ENCODE assay signal across 9 mouse cellular contexts in the genomic region with DNA sequence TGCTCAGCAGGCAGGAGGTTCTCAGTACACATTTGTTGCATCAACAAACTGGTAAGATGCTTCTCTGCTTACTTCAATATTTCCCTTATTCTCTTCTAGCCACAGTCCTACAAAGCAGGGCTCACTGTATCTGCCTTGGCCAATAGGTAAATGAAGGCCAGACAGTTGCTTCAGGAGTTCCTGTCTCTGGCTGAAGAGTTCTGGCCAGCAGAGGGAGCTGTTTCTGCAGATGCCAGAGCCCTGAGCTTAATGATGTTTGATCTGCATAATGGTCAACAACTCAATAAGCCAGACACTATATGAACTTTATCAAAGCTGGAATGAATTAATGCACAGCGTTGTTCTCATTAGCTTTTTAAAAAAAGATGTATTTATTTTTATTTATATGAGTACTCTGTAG. TPM values are rescaled to one million over a fixed set of nuclear protein-coding genes. Genes with fewer than 3 reads are reported as not detected.
DNase-seq lines count a peak whose midpoint lies in the region; ATAC-seq and TF ChIP-seq lines count a peak whose summit lies in the region.
"Had no signal": no experiment of that assay in that cellular context is flagged by ENCODE, and none has a peak within 500 bp of the region (broad histone marks: within the 10 kb centered on the region; RNA-seq: fewer than 3 reads in every experiment).

No protein-coding gene starts in this region.

- WGBS in hindbrain, postnatal 0 days, result 49% methylated on average over 1 of the region's 1 CpGs
- WGBS in limb, embryonic 14.5 days, result 55% methylated on average over 1 of the region's 1 CpGs

- H3K4me1 ChIP-seq in cortical plate, adult 2 months (ENCODE audit: control insufficient read depth, insufficient read depth, low read length), result peaks cover 3% of the 10 kb centered on the region
- H3K4me1 ChIP-seq in hindbrain, postnatal 0 days (ENCODE audit: insufficient read depth, low read length), result no peaks in the 10 kb centered on the region
- 0 out of 2 replicates have a peak, but pooled peaks cover 2% of the 10 kb centered on the region for H3K4me1 ChIP-seq in limb, embryonic 14.5 days (ENCODE audit: control insufficient read depth, insufficient read depth, low read length)

- peak; percentile 67 for TF ChIP-seq CTCF in cortical plate, adult 2 months (IDR thresholded peaks at IDR 0.05; ENCODE audit: extremely low read depth, insufficient read depth, low read length)
- TF ChIP-seq CTCF in hindbrain, postnatal 0 days (IDR thresholded peaks at IDR 0.05; ENCODE audit: low read depth), result peak; percentile 83

- H3K9ac ChIP-seq in hindbrain, postnatal 0 days (replicated peaks; ENCODE audit: low read length), result no peak overlapping the region
- H3K9ac ChIP-seq in limb, embryonic 14.5 days (ENCODE audit: low read depth, low read length, severe bottlenecking), result no peak overlapping the region

- ATAC-seq in activated CD4-positive, CD25-positive, alpha-beta regulatory T cell, adult 4 months, result peak; percentile 40
- no peak for ATAC-seq in hindbrain, postnatal 0 days
- ATAC-seq in limb, embryonic 14.5 days (ENCODE audit: low FRiP score, low read depth), result no peak

- peak; percentile 42 for DNase-seq in left cerebral cortex, adult 11 months (ENCODE audit: low spot score)
- no peak for DNase-seq in left cerebral cortex, adult 8-10 months (ENCODE audit: low spot score in 2 of 2)
- peak; percentile 80 for DNase-seq in hindbrain, postnatal 0 days (ENCODE audit: low spot score)
- DNase-seq in limb, embryonic 14.5 days (ENCODE audit: low spot score), result peak; percentile 66
- DNase-seq in ovary, postnatal 36 days (ENCODE audit: low spot score), result peak; percentile 61
- peak; percentile 89 for DNase-seq in thymus, postnatal 4 days

- no peaks in the 10 kb centered on the region for H3K27me3 ChIP-seq in hindbrain, postnatal 0 days (ENCODE audit: insufficient read depth, low read length)
- no peaks in the 10 kb centered on the region for H3K27me3 ChIP-seq in limb, embryonic 14.5 days (ENCODE audit: control insufficient read depth, insufficient read depth, low read length)

- H3K27ac ChIP-seq in cortical plate, adult 2 months (ENCODE audit: insufficient read depth, low read length), result no peak overlapping the region
- no peak overlapping the region for H3K27ac ChIP-seq in hindbrain, postnatal 0 days
- no peak overlapping the region for H3K27ac ChIP-seq in limb, embryonic 14.5 days (replicated peaks; ENCODE audit: low read depth, low read length)

- TF ChIP-seq POLR2A in cortical plate, adult 2 months (IDR thresholded peaks at IDR 0.05; ENCODE audit: extremely low read depth, insufficient read depth, low read length), result no peak
- TF ChIP-seq POLR2A in limb, embryonic 14.5 days (IDR thresholded peaks at IDR 0.05; ENCODE audit: borderline replicate concordance, extremely low read depth, insufficient read depth, insufficient read length), result no peak

- H3K9me3 ChIP-seq in hindbrain, postnatal 0 days (ENCODE audit: low read length), result no peaks in the 10 kb centered on the region
- no peaks in the 10 kb centered on the region for H3K9me3 ChIP-seq in limb, embryonic 14.5 days (ENCODE audit: control insufficient read depth, low read length)

- H3K36me3 ChIP-seq in hindbrain, postnatal 0 days (ENCODE audit: insufficient read depth, low read length), result peaks cover 2% of the 10 kb centered on the region; the same call in 1 of the 2 replicates
- H3K36me3 ChIP-seq in limb, embryonic 14.5 days (ENCODE audit: control insufficient read depth, insufficient read depth, low read length), result no peaks in the 10 kb centered on the region

- H3K4me2 ChIP-seq in hindbrain, postnatal 0 days (ENCODE audit: low read depth, low read length), result no peak overlapping the region
- H3K4me2 ChIP-seq in limb, embryonic 14.5 days (replicated peaks; ENCODE audit: low read depth, low read length, severe bottlenecking), result no peak overlapping the region

- no peak overlapping the region for H3K4me3 ChIP-seq in cortical plate, adult 2 months (ENCODE audit: insufficient read depth, low read length)
- no peak overlapping the region for H3K4me3 ChIP-seq in hindbrain, postnatal 0 days (ENCODE audit: low read length)
- no peak overlapping the region for H3K4me3 ChIP-seq in limb, embryonic 14.5 days (replicated peaks; ENCODE audit: low read length)

RNA-seq across cellular contexts. Expression of a gene that starts 3.3 kb away (rescaled TPM):
- total RNA-seq in left cerebral cortex, adult 8-10 months (2022), result 10 to 100 TPM; 19.5 to 32.6 (median 23.2) TPM
- 10 to 100 TPM; 32.3 to 36.6 TPM for polyA plus RNA-seq in activated CD4-positive, CD25-positive, alpha-beta regulatory T cell, adult 4 months (2017; shearing (Covaris generic))
- polyA plus RNA-seq in cortical plate, adult 2 months (2012; rRNA removed), result 27.3 and 27.7 TPM in 2 replicates
- 50.8 and 52.0 TPM in 2 replicates for total RNA-seq in hindbrain, postnatal 0 days (2014; rRNA removed)
- 97.1 and 101 TPM in 2 replicates for polyA plus RNA-seq in hindbrain, postnatal 0 days (2015; fragmentation: Nextera tagmentation; extraction: Ambion mirVana)
- polyA plus RNA-seq in limb, embryonic 14.5 days (2012; rRNA removed), result 109 and 128 TPM in 2 replicates
- polyA plus RNA-seq in limb, embryonic 14.5 days (2014; fragmentation: Nextera tagmentation; extraction: Ambion mirVana), result 166 and 184 TPM in 2 replicates

RNA-seq across cellular contexts. Expression of a gene that starts 18.3 kb away (rescaled TPM):
- 1 to 10 TPM; 1.7 to 3.3 (median 2.4) TPM for total RNA-seq in left cerebral cortex, adult 8-10 months (2022)
- under 1 TPM; 0.36 to 0.37 TPM for polyA plus RNA-seq in activated CD4-positive, CD25-positive, alpha-beta regulatory T cell, adult 4 months (2017; shearing (Covaris generic))
- 1.6 and 2.1 TPM in 2 replicates for polyA plus RNA-seq in cortical plate, adult 2 months (2012; rRNA removed)
- total RNA-seq in hindbrain, postnatal 0 days (2014; rRNA removed), result 6.8 and 27.5 TPM in 2 replicates
- polyA plus RNA-seq in hindbrain, postnatal 0 days (2015; fragmentation: Nextera tagmentation; extraction: Ambion mirVana), result 4.2 and 4.8 TPM in 2 replicates
- 13.8 and 17.6 TPM in 2 replicates for polyA plus RNA-seq in limb, embryonic 14.5 days (2012; rRNA removed)
- polyA plus RNA-seq in limb, embryonic 14.5 days (2014; fragmentation: Nextera tagmentation; extraction: Ambion mirVana), result 27.7 and 28.6 TPM in 2 replicates

RNA-seq across cellular contexts. Expression of a gene that starts 41.6 kb away (rescaled TPM):
- total RNA-seq in left cerebral cortex, adult 8-10 months (2022), result 1 to 10 TPM; 6.2 to 8.6 (median 7.4) TPM
- 1 to 10 TPM; 2.5 to 3.8 TPM for polyA plus RNA-seq in activated CD4-positive, CD25-positive, alpha-beta regulatory T cell, adult 4 months (2017; shearing (Covaris generic))
- polyA plus RNA-seq in cortical plate, adult 2 months (2012; rRNA removed), result 3.5 and 3.9 TPM in 2 replicates
- 18.2 and 37.1 TPM in 2 replicates for total RNA-seq in hindbrain, postnatal 0 days (2014; rRNA removed)
- polyA plus RNA-seq in hindbrain, postnatal 0 days (2015; fragmentation: Nextera tagmentation; extraction: Ambion mirVana), result 29.4 and 32.1 TPM in 2 replicates
- polyA plus RNA-seq in limb, embryonic 14.5 days (2012; rRNA removed), result 5.9 and 6.0 TPM in 2 replicates
- 11.3 and 14.3 TPM in 2 replicates for polyA plus RNA-seq in limb, embryonic 14.5 days (2014; fragmentation: Nextera tagmentation; extraction: Ambion mirVana)

RNA-seq across cellular contexts. Expression of a gene that starts 48.1 kb away (rescaled TPM):
- total RNA-seq in left cerebral cortex, adult 8-10 months (2022), result not detected
- not detected for polyA plus RNA-seq in activated CD4-positive, CD25-positive, alpha-beta regulatory T cell, adult 4 months (2017; shearing (Covaris generic))
- polyA plus RNA-seq in cortical plate, adult 2 months (2012; rRNA removed), result not detected in 2 replicates
- total RNA-seq in hindbrain, postnatal 0 days (2014; rRNA removed), result not detected in 2 replicates
- polyA plus RNA-seq in hindbrain, postnatal 0 days (2015; fragmentation: Nextera tagmentation; extraction: Ambion mirVana), result not detected in 2 replicates
- not detected in 2 replicates for polyA plus RNA-seq in limb, embryonic 14.5 days (2012; rRNA removed)
- polyA plus RNA-seq in limb, embryonic 14.5 days (2014; fragmentation: Nextera tagmentation; extraction: Ambion mirVana), result not detected in 2 replicates
- polyA plus RNA-seq: frontal cortex, adult 2 months had no signal

Comparison
In these comparisons a context has a peak if more than half of its experiments do, and no peak if none do; other contexts are left out.
1. DNase-seq: peak in left cerebral cortex, adult 11 months (single experiment), hindbrain, postnatal 0 days (single experiment), limb, embryonic 14.5 days (single experiment), ovary, postnatal 36 days (single experiment) and thymus, postnatal 4 days (single experiment); none in left cerebral cortex, adult 8-10 months (0 of 2).